Mouse (Mus musculus) spleen, adult 2 months (tissue): ENCODE results near the gene Snx4.

Experiments used
- CTCF ChIP-seq: fragments of 200-500 bp; IDR thresholded peaks from 2 replicates; pipeline ENCODE4 v1.5.1; 2011; ENCODE audit warnings: mild to moderate bottlenecking, inconsistent platforms; ENCODE audit not compliant: insufficient read depth, insufficient read length, insufficient replicate concordance; ENCODE audit errors: extremely low read depth
- POLR2A ChIP-seq: fragments of 200-500 bp; IDR thresholded peaks from 2 replicates; pipeline ENCODE4 v1.6.1; 2011; ENCODE audit warnings: low read depth, low read length, inconsistent platforms

GRCm38 (mm10) chr16:33317646-33318045, 66.4 kb downstream of the Snx4 start:
- TF ChIP-seq CTCF (no peak), POLR2A (no peak)
